Mouse (Mus musculus): ENCODE results near the gene Arel1. TPM values are rescaled to one million over a fixed set of nuclear protein-coding genes. Genes with fewer than 3 reads are reported as not detected.

Arel1 gene
- polyA plus RNA-seq, 1 experiment = 70.4 TPM

GRCm38 (mm10) chr12:84912652-84913104 is 58.0 kb downstream of the Arel1 start:
- TF ChIP-seq CTCF (IDR thresholded peaks at IDR 0.05; ENCODE audit: extremely low read depth, insufficient read depth, low read length) = no peak
- no peak for TF ChIP-seq POLR2A (IDR thresholded peaks at IDR 0.05; ENCODE audit: extremely low read depth, insufficient read depth, low read length)
- H3K27ac ChIP-seq (ENCODE audit: insufficient read depth, low read length) = no peak overlapping the region
- H3K4me3 ChIP-seq (ENCODE audit: insufficient read depth, low read length) = no peak overlapping the region
- no peaks in the 10 kb centered on the region for H3K4me1 ChIP-seq (ENCODE audit: control insufficient read depth, insufficient read depth, low read length)

DNA sequence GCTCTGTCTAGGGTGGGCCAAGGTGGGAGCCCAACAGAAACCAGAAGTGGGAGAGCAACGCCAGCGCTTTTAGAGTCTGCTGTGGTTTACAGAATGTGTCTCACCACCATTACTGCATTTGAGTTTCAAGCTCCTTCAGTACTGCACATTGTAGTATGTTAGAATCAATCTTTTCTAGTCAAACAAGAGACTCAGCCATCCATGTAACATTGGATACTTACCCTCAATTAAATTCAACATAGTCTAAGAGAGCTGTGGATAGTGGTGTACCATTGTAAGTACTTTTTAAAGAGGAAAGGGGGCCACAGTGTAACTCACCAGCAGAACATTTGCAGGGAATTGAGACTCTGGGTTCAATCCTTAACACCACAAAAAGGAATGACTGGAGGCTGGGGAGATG is 59.1 kb downstream of the Arel1 start:
- H3K4me1 ChIP-seq (ENCODE audit: control insufficient read depth, insufficient read depth, low read length) = peaks cover 2% of the 10 kb centered on the region; the same call in 1 of the 2 replicates
- no peak overlapping the region for H3K27ac ChIP-seq (ENCODE audit: insufficient read depth, low read length)
- TF ChIP-seq CTCF (IDR thresholded peaks at IDR 0.05; ENCODE audit: extremely low read depth, insufficient read depth, low read length) (no peak), POLR2A (IDR thresholded peaks at IDR 0.05; ENCODE audit: extremely low read depth, insufficient read depth, low read length) (no peak)
- H3K4me3 ChIP-seq (ENCODE audit: insufficient read depth, low read length) = no peak overlapping the region

- TF ChIP-seq POLR2A (IDR thresholded peaks at IDR 0.05; ENCODE audit: extremely low read depth, insufficient read depth, low read length) (no peak), CTCF (IDR thresholded peaks at IDR 0.05; ENCODE audit: extremely low read depth, insufficient read depth, low read length) (no peak)
- Histone ChIP-seq H3K27ac (ENCODE audit: insufficient read depth, low read length) (no peak overlapping the region), H3K4me3 (ENCODE audit: insufficient read depth, low read length) (no peak overlapping the region), H3K4me1 (ENCODE audit: control insufficient read depth, insufficient read depth, low read length) (peaks cover 2% of the 10 kb centered on the region; the same call in 1 of the 2 replicates)
These were observed 60.6 kb downstream of the Arel1 start for GRCm38 (mm10) chr12:84910066-84910465.

- no peak for TF ChIP-seq POLR2A (IDR thresholded peaks at IDR 0.05; ENCODE audit: extremely low read depth, insufficient read depth, low read length)
- TF ChIP-seq CTCF (IDR thresholded peaks at IDR 0.05; ENCODE audit: extremely low read depth, insufficient read depth, low read length) = no peak
- Histone ChIP-seq H3K4me1 (ENCODE audit: control insufficient read depth, insufficient read depth, low read length) (peaks cover 2% of the 10 kb centered on the region; the same call in 1 of the 2 replicates), H3K27ac (ENCODE audit: insufficient read depth, low read length) (no peak overlapping the region), H3K4me3 (ENCODE audit: insufficient read depth, low read length) (no peak overlapping the region)
These were observed 62.8 kb downstream of the Arel1 start for GRCm38 (mm10) chr12:84907627-84908480.

DNA sequence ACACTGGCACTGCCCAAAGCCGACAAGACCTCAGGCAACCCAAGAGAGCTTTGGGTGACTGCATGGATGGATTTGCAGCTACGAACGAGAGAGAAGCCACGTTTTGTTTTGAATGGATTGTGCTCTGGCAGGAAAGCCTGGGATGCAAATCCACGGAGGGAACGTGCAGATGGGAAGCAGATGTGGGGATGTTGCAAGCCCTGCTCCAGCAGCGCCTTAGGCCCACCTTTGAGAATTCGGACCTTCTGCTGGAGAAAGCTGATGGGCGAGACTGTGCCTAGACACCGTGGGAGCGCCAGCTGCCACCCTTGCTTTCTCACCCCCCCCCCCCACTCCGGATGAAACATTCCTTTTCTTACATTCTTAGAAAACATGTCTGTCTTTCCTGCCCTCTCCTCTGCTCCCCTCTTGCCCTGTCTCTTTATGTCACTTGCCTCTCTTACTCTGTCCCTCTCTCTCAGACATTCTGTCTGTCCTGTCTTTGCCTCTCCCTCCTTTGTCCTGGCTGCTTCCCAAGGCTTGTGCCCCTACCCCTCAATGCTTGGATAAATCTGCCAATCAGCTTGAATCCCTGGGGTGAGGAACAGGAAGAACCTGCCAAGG is 63.6 kb downstream of the Arel1 start:
- TF ChIP-seq POLR2A (IDR thresholded peaks at IDR 0.05; ENCODE audit: extremely low read depth, insufficient read depth, low read length) (no peak), CTCF (IDR thresholded peaks at IDR 0.05; ENCODE audit: extremely low read depth, insufficient read depth, low read length) (no peak)
- no peak overlapping the region for H3K4me3 ChIP-seq (ENCODE audit: insufficient read depth, low read length)
- H3K27ac ChIP-seq (ENCODE audit: insufficient read depth, low read length) = no peak overlapping the region
- peaks cover 2% of the 10 kb centered on the region; the same call in 1 of the 2 replicates for H3K4me1 ChIP-seq (ENCODE audit: control insufficient read depth, insufficient read depth, low read length)

DNA sequence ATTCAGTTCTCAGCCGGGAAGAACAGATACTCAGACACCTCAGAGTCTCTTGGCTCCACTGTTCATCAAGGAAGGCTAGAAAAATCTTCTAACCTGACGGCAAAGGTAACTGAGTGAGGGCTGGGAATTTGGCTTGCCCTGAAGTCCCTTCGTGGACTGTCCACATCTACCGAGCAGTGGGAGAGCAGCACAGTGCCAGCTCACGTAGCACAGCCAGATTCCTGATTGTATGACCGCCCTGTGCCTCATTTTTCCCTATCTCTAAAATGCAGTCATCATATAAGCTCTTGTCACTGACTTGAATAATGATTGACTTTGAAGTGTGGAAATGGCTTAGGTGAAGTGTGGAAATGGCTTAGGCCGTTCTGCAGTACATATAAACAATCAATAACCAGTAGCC is 66.3 kb downstream of the Arel1 start:
- no peak overlapping the region for H3K4me3 ChIP-seq (ENCODE audit: insufficient read depth, low read length)
- no peak overlapping the region for H3K27ac ChIP-seq (ENCODE audit: insufficient read depth, low read length)
- TF ChIP-seq POLR2A (IDR thresholded peaks at IDR 0.05; ENCODE audit: extremely low read depth, insufficient read depth, low read length) (no peak), CTCF (IDR thresholded peaks at IDR 0.05; ENCODE audit: extremely low read depth, insufficient read depth, low read length) (no peak)
- H3K4me1 ChIP-seq (ENCODE audit: control insufficient read depth, insufficient read depth, low read length) = peaks cover 2% of the 10 kb centered on the region; the same call in 1 of the 2 replicates

DNA sequence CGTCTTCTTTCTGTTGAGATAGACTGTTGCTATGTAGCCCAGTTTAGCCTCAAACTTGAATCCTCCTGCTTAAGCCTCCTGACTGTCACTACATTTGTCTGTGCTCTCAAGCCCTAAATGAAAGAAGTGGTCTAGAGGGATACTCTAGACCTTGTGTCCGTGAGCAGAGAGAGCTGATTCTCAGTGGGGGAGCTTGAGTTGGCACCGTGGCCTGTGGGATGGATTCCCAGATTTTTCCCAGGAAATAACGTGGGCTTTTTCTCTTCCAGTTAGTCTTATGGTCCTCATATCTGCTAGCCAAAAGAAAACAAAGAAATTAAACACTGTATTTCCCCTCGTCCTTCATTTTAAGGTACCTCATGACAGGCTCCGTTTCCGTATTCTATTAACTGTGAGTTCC is 70.4 kb downstream of the Arel1 start:
- no peak overlapping the region for H3K4me3 ChIP-seq (ENCODE audit: insufficient read depth, low read length)
- no peak overlapping the region for H3K27ac ChIP-seq (ENCODE audit: insufficient read depth, low read length)
- no peaks in the 10 kb centered on the region for H3K4me1 ChIP-seq (ENCODE audit: control insufficient read depth, insufficient read depth, low read length)
- no peak for TF ChIP-seq CTCF (IDR thresholded peaks at IDR 0.05; ENCODE audit: extremely low read depth, insufficient read depth, low read length)
- no peak for TF ChIP-seq POLR2A (IDR thresholded peaks at IDR 0.05; ENCODE audit: extremely low read depth, insufficient read depth, low read length)

- no peak for TF ChIP-seq CTCF (IDR thresholded peaks at IDR 0.05; ENCODE audit: extremely low read depth, insufficient read depth, low read length)
- no peak for TF ChIP-seq POLR2A (IDR thresholded peaks at IDR 0.05; ENCODE audit: extremely low read depth, insufficient read depth, low read length)
- Histone ChIP-seq H3K4me1 (ENCODE audit: control insufficient read depth, insufficient read depth, low read length) (no peaks in the 10 kb centered on the region), H3K27ac (ENCODE audit: insufficient read depth, low read length) (no peak overlapping the region), H3K4me3 (ENCODE audit: insufficient read depth, low read length) (no peak overlapping the region)
These were observed 73.4 kb downstream of the Arel1 start for GRCm38 (mm10) chr12:84897322-84897721.

GRCm38 (mm10) chr12:84896235-84896634 is 74.5 kb downstream of the Arel1 start:
- no peaks in the 10 kb centered on the region for H3K4me1 ChIP-seq (ENCODE audit: control insufficient read depth, insufficient read depth, low read length)
- H3K4me3 ChIP-seq (ENCODE audit: insufficient read depth, low read length) = no peak overlapping the region
- no peak overlapping the region for H3K27ac ChIP-seq (ENCODE audit: insufficient read depth, low read length)
- TF ChIP-seq CTCF (IDR thresholded peaks at IDR 0.05; ENCODE audit: extremely low read depth, insufficient read depth, low read length) (no peak), POLR2A (IDR thresholded peaks at IDR 0.05; ENCODE audit: extremely low read depth, insufficient read depth, low read length) (no peak)

Measured in cortical plate, adult 2 months (tissue).